Comparison of ENCODE assay signal across 7 mouse cellular contexts in the genomic region with DNA sequence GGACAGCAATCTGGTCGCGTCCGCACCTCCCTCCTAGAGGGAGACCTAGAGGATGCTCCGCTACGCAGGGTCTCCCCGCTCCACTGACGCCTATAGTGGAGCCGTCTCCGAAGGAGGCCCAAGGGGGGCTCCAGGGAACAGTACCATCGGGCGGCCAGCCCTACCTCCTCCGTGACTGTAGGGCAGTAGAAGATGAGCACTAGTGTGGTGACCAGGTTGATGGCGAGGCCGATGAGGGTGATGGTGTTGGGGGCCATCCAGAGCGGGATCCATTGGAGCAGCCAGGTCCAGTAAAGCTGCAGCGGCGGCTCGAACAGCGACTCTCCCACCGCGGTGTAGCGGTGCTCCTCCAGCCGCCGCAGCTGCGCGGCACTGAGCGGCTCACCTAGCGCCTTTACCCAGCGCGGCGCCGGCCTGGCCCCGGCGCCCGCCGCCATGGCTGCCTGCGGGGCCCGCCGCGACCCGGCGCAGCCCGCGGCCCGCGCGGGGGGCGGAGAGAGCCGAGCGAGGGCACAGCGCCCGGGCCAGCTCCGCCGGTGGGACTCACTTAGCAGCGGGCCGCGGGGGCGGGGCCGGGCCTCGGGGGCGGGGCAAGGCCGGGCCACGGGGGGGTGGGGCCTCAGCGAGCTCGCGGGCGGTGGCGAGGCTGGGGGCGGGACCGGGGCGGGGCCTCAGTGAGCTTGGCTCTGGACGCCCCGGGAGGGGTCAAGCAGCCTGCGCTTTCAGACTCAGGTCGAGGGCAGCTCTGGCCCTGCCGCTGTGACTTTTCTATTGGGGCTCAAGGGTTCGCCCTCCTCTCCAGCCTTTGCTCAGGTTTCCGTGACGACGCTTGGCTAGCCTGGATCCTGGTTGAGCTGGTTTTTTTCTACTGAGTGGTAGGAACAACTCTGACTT. TPM values are rescaled to one million over a fixed set of nuclear protein-coding genes. Genes with fewer than 3 reads are reported as not detected.
DNase-seq lines count a peak whose midpoint lies in the region; ATAC-seq lines count a peak whose summit lies in the region.

A gene (minus strand): TSS at position 653 of the 894 bp plus-strand sequence.

- no peaks in the 10 kb centered on the region for H3K36me3 ChIP-seq in intestine, embryonic 16.5 days (ENCODE audit: control insufficient read depth, insufficient read depth, low read length)
- no peaks in the 10 kb centered on the region for H3K36me3 ChIP-seq in midbrain, embryonic 11.5 days (ENCODE audit: control insufficient read depth, insufficient read depth, low read length)

- H3K9ac ChIP-seq in intestine, embryonic 16.5 days (ENCODE audit: low read depth, low read length), result peak within 1 kb of the TSS; percentile 95
- H3K9ac ChIP-seq in midbrain, embryonic 11.5 days (ENCODE audit: low read length), result peak within 1 kb of the TSS; percentile 88

- under 1% methylated on average over 57 of the region's 80 CpGs for WGBS in intestine, embryonic 16.5 days
- under 1% methylated on average over 69 of the region's 80 CpGs for WGBS in midbrain, embryonic 11.5 days

- peak; percentile 97 for DNase-seq in adrenal gland, postnatal 10 days
- DNase-seq in embryo, embryonic 11.5 days (ENCODE audit: low read depth, low spot score), result peak; percentile 69
- DNase-seq in gastrocnemius, postnatal 4 days (ENCODE audit: low spot score in 2 of 2), result peak; percentile 88 to 90
- DNase-seq in left cerebral cortex, postnatal 4 days, result peak; percentile 92
- DNase-seq in midbrain, embryonic 11.5 days (ENCODE audit: low spot score, missing footprints), result peak; percentile 97
- DNase-seq in skeletal muscle tissue, adult 2 months (ENCODE audit: low read depth, low spot score), result peak; percentile 80

- intact Hi-C loops in left cerebral cortex, postnatal 4 days (cut with DNase I), result loop anchor here (10.0 kb wide), 1 partner anchor 221 kb away; no protein-coding TSS in a partner anchor

- H3K4me3 ChIP-seq in intestine, embryonic 16.5 days (ENCODE audit: low read length), result peak within 1 kb of the TSS; percentile 86
- H3K4me3 ChIP-seq in midbrain, embryonic 11.5 days (ENCODE audit: low read depth, low read length), result peak within 1 kb of the TSS; percentile 76

- peak within 1 kb of the TSS; percentile 66 for H3K4me2 ChIP-seq in intestine, embryonic 16.5 days (ENCODE audit: low read depth, low read length)
- H3K4me2 ChIP-seq in midbrain, embryonic 11.5 days, result peak within 1 kb of the TSS; percentile 80

- H3K9me3 ChIP-seq in intestine, embryonic 16.5 days (ENCODE audit: control insufficient read depth, low read length), result no peaks in the 10 kb centered on the region
- H3K9me3 ChIP-seq in midbrain, embryonic 11.5 days (ENCODE audit: control insufficient read depth, low read length), result no peaks in the 10 kb centered on the region

- ATAC-seq in intestine, embryonic 16.5 days, result peak; percentile 87
- ATAC-seq in midbrain, embryonic 11.5 days (ENCODE audit: low FRiP score), result peak; percentile 97

- H3K27ac ChIP-seq in intestine, embryonic 16.5 days (ENCODE audit: low read length), result peak within 1 kb of the TSS; percentile 87
- H3K27ac ChIP-seq in midbrain, embryonic 11.5 days (ENCODE audit: low read depth, low read length), result peak within 1 kb of the TSS; percentile 32

- H3K4me1 ChIP-seq in intestine, embryonic 16.5 days (ENCODE audit: control insufficient read depth, insufficient read depth, low read length), result peaks cover 7% of the 10 kb centered on the region; the same call in 1 of the 2 replicates
- H3K4me1 ChIP-seq in midbrain, embryonic 11.5 days (ENCODE audit: control insufficient read depth, insufficient read depth, low read length), result peaks cover 9% of the 10 kb centered on the region

- H3K27me3 ChIP-seq in intestine, embryonic 16.5 days (replicated peaks; ENCODE audit: control insufficient read depth, insufficient read depth, low read length), result no peaks in the 10 kb centered on the region
- H3K27me3 ChIP-seq in midbrain, embryonic 11.5 days (ENCODE audit: control insufficient read depth, insufficient read depth, low read length), result no peaks in the 10 kb centered on the region

RNA-seq across cellular contexts. Expression of the gene that starts here (rescaled TPM):
- total RNA-seq in adrenal gland, postnatal 10 days (2021), result 100 to 1,000 TPM; 225 to 228 TPM
- 10 to 100 TPM; 27.9 to 32.9 TPM for total RNA-seq in gastrocnemius, postnatal 4 days (2021)
- polyA plus RNA-seq in intestine, embryonic 16.5 days (2015; fragmentation: Nextera tagmentation; extraction: Ambion mirVana), result 51.1 and 65.7 TPM in 2 replicates
- total RNA-seq in left cerebral cortex, postnatal 4 days (2021), result 10 to 100 TPM; 15.5 to 15.6 TPM
- polyA plus RNA-seq in midbrain, embryonic 11.5 days (2014; fragmentation: Nextera tagmentation; extraction: Ambion mirVana), result 20.6 and 20.8 TPM in 2 replicates

Comparison
In these comparisons a context has a peak if more than half of its experiments do, and no peak if none do; other contexts are left out.
1. Peak in every context shown above with its lines: DNase-seq, ATAC-seq, H3K4me3 ChIP-seq and H3K27ac ChIP-seq.
2. RNA of the gene that starts here (total RNA-seq): 225 to 228 TPM in adrenal gland, postnatal 10 days; 27.9 to 32.9 TPM in gastrocnemius, postnatal 4 days and 15.5 to 15.6 TPM in left cerebral cortex, postnatal 4 days; every median in the first group is over 4 times any median in the second.